Mouse (Mus musculus) heart, postnatal 0 days (tissue): ENCODE results near the gene Cd93.

ENCODE experiments used
- CTCF ChIP-seq: IDR thresholded peaks from 2 replicates; pipeline ENCODE4 v1.5.1; 2016; ENCODE audit warnings: antibody characterized with exemption, control low read depth, low read depth
- EP300 ChIP-seq: IDR thresholded peaks from 2 replicates; pipeline ENCODE4 v1.6.1; 2016; ENCODE audit warnings: antibody characterized with exemption, low read depth

GRCm38 (mm10) chr2:148407870-148408760 lies 35.2 kb downstream of the Cd93 start, which contains the start of gene Thbd:
- TF ChIP-seq CTCF (no peak), EP300 (peak; percentile 26; the same call in 1 of the 2 replicates)
